Mouse (Mus musculus) forebrain, embryonic 11.5 days (tissue): ENCODE measurements around the gene Acp4. TPM values are rescaled to one million over a fixed set of nuclear protein-coding genes. Genes with fewer than 3 reads are reported as not detected.
"Not testable (repeated sequence)": the region's sequence is repeated elsewhere in the genome, so short reads cannot be mapped to it uniquely, and the experiment has no call there.

Source experiments
- ATAC-seq: fragments of 200-750 bp; cut with Nextera tagmentation; replicated peaks from 2 replicates; pipeline ENCODE4 v1.8.0; 2017; ENCODE audit warnings: moderate TSS enrichment; ENCODE audit not compliant: low FRiP score
- DNase-seq: peaks from one replicate; pipeline ENCODE4 v3.0.0-alpha.2; 2017; ENCODE audit warnings: low spot score
- H3K27ac ChIP-seq: fragments of 300-500 bp; sonication (generic); 2 replicates; pipeline ENCODE4 v1.5.1; 2014; ENCODE audit warnings: low read depth, low read length
- H3K27me3 ChIP-seq: fragments of 300-500 bp; sonication (generic); 2 replicates; pipeline ENCODE4 v1.6.1; 2014; ENCODE audit warnings: mild to moderate bottlenecking, low read length, mixed read lengths; ENCODE audit not compliant: control insufficient read depth, insufficient read depth
- H3K36me3 ChIP-seq: fragments of 300-500 bp; sonication (generic); 2 replicates; pipeline ENCODE4 v1.6.1; 2014; ENCODE audit warnings: mild to moderate bottlenecking, low read length, moderate library complexity, mixed read lengths; ENCODE audit not compliant: control insufficient read depth, insufficient read depth
- H3K4me1 ChIP-seq: fragments of 300-500 bp; sonication (generic); replicated peaks from 2 replicates; pipeline ENCODE4 v1.6.1; 2014; ENCODE audit warnings: low read length, mixed read lengths; ENCODE audit not compliant: control insufficient read depth, insufficient read depth
- H3K4me2 ChIP-seq: fragments of 300-500 bp; sonication (generic); 2 replicates; pipeline ENCODE4 v1.6.1; 2014; ENCODE audit warnings: low read depth, mild to moderate bottlenecking, low read length, moderate library complexity, mixed read lengths; ENCODE audit not compliant: severe bottlenecking
- H3K4me3 ChIP-seq: fragments of 300-500 bp; sonication (generic); 2 replicates; pipeline ENCODE4 v1.5.1; 2014; ENCODE audit warnings: low read depth, low read length
- H3K9ac ChIP-seq: fragments of 300-500 bp; sonication (generic); 2 replicates; pipeline ENCODE4 v1.6.1; 2014; ENCODE audit warnings: low read length
- H3K9me3 ChIP-seq: fragments of 300-500 bp; sonication (generic); 2 replicates; pipeline ENCODE4 v1.6.1; 2016; ENCODE audit warnings: low read length, mixed read lengths; ENCODE audit not compliant: control insufficient read depth
- WGBS: fragments of 180-500 bp; shearing (Covaris S2); extraction: QIAGEN DNeasy Blood & Tissue Kit; methylation state at CpG from one replicate; pipeline ENCODE4 v1.1.7; 2014; 5-methylcytosine and 5-hydroxymethylcytosine counted together
- polyA plus RNA-seq: library from polyadenylated mRNA; unstranded; fragments of >200 nt; fragmentation: Nextera tagmentation; extraction: Ambion mirVana; gene quantifications from 2 replicates; pipeline ENCODE4 v1.2.1, GENCODE M21; 2014

Acp4 gene
- polyA plus RNA-seq: 0.17 TPM in 1 of 2 replicates, not detected in the other

DNA sequence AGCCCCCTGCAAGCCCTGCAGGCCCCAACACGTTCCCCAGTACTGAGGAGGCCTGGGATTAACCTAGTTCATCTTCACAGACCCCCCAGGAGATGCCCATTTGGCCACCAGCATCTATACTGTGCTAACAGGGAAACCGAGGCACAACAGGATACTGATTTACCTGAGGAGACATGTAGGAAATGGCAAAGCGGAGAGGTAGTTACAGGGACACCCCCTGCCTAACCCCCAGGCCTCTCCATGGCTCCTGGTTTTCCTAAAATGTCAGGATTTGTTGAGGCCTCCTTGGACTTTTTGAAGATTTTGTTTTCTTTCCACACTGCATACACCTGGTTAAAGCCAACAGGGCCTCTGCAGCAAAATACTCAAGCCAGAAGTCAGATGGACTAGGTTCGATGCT, at the start of gene Acp4:
Gene Acp4 (minus strand): TSS at position 101 of the 400 bp plus-strand sequence.
- DNase-seq (no peak), ATAC-seq (no peak)
- WGBS: 75% methylated on average over 4 of the region's 4 CpGs
- Histone ChIP-seq H3K4me3 (no peak within 1 kb of the TSS), H3K9ac (no peak within 1 kb of the TSS), H3K27ac (no peak within 1 kb of the TSS), H3K27me3 (no peaks in the 10 kb centered on the region), H3K4me2 (no peak within 1 kb of the TSS), H3K4me1 (no peaks in the 10 kb centered on the region), H3K36me3 (peaks cover 5% of the 10 kb centered on the region; the same call in 1 of the 2 replicates), H3K9me3 (no peaks in the 10 kb centered on the region)

GRCm38 (mm10) chr7:44306516-44307240, 49.5 kb upstream of the Acp4 start, which contains the start of gene Clec11a:
Clec11a (minus strand) TSS chr7:44306902.
- H3K9ac ChIP-seq: 0 out of 2 replicates have a peak within 1 kb of the TSS, but pooled peaks have one; percentile 6
- peaks cover 2% of the 10 kb centered on the region for H3K27me3 ChIP-seq
- WGBS: 69% methylated on average over 6 of the region's 6 CpGs

DNA sequence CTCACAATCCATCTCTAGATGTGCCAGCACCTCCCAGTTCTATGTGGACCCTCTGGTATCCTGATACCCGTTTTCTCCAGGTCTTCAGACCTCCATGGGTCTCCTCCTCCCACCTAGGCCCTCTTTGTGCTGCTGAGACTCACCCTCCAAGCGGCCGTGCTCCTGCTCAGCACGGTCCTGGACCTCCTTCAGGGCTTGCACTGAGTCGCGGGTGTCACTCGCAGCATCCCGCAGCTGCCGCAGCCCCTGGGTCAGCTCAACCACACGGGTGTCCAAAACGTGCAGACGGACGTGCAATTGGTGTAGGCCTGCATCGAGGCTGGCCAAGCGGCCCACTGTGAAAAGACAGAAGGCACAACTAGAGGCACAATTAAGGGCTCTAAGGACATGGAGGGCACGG, 48.5 kb upstream of the Acp4 start:
- H3K36me3 ChIP-seq: no peaks in the 10 kb centered on the region
- no peak for ATAC-seq
- 9% methylated on average over 16 of the region's 16 CpGs for WGBS
- peak overlapping the region; percentile 86 for H3K4me2 ChIP-seq
- no peaks in the 10 kb centered on the region for H3K9me3 ChIP-seq
- peak; percentile 69 for DNase-seq
- H3K9ac ChIP-seq: 0 out of 2 replicates have a peak overlapping the region, but pooled peaks have one; percentile 6
- no peak overlapping the region for H3K27ac ChIP-seq
- H3K4me3 ChIP-seq: peak overlapping the region; percentile 68; the same call in 1 of the 2 replicates
- H3K27me3 ChIP-seq: peaks cover 2% of the 10 kb centered on the region
- peaks cover 11% of the 10 kb centered on the region for H3K4me1 ChIP-seq

More at GRCm38 (mm10) chr7:44306516-44307240, 49.5 kb upstream of the Acp4 start, which contains the start of gene Clec11a:
- peak within 1 kb of the TSS; percentile 86 for H3K4me2 ChIP-seq
- no peaks in the 10 kb centered on the region for H3K36me3 ChIP-seq
- no peak within 1 kb of the TSS for H3K27ac ChIP-seq
- H3K9me3 ChIP-seq: no peaks in the 10 kb centered on the region
- ATAC-seq (no peak), DNase-seq (no peak)
- H3K4me3 ChIP-seq: peak within 1 kb of the TSS; percentile 68; the same call in 1 of the 2 replicates
- peaks cover 20% of the 10 kb centered on the region for H3K4me1 ChIP-seq

GRCm38 (mm10) chr7:44304775-44305641, 47.8 kb upstream of the Acp4 start:
- peak overlapping the region; percentile 86 for H3K4me2 ChIP-seq
- peaks cover 9% of the 10 kb centered on the region for H3K4me1 ChIP-seq
- no peaks in the 10 kb centered on the region for H3K9me3 ChIP-seq
- peak; percentile 99 for DNase-seq
- peak; percentile 94 for ATAC-seq
- H3K27ac ChIP-seq: peak overlapping the region; percentile 93
- H3K4me3 ChIP-seq: peak overlapping the region; percentile 68
- H3K9ac ChIP-seq: peak overlapping the region; percentile 97
- WGBS: under 1% methylated on average over 49 of the region's 49 CpGs
- no peaks in the 10 kb centered on the region for H3K36me3 ChIP-seq
- H3K27me3 ChIP-seq: peaks cover 2% of the 10 kb centered on the region

DNA sequence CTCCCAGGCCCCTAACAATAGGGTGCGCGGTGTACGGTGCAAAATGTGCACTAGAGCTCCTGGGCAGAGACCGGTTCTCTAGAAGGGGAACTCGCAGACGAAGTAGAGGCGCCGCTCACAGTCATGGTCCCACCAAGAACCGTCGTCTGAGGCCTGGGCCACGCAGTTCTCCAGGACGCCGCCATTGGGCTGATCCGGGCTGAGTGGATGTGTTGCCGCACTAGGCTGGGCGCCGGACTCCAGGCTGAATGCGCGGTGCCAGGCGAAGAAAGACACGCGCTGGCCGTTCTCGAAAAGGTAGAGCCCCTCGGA, 47.2 kb upstream of the Acp4 start:
- H3K36me3 ChIP-seq: no peaks in the 10 kb centered on the region
- H3K4me2 ChIP-seq: peak overlapping the region; percentile 86
- H3K9ac ChIP-seq: peak overlapping the region; percentile 97
- H3K9me3 ChIP-seq: no peaks in the 10 kb centered on the region
- DNase-seq (no peak), ATAC-seq (peak; percentile 46)
- H3K27ac ChIP-seq: peak overlapping the region; percentile 93
- H3K27me3 ChIP-seq: no peaks in the 10 kb centered on the region; the same call in none of the 2 replicates
- peak overlapping the region; percentile 68 for H3K4me3 ChIP-seq
- 1% methylated on average over 25 of the region's 25 CpGs for WGBS
- peaks cover 9% of the 10 kb centered on the region for H3K4me1 ChIP-seq

DNA sequence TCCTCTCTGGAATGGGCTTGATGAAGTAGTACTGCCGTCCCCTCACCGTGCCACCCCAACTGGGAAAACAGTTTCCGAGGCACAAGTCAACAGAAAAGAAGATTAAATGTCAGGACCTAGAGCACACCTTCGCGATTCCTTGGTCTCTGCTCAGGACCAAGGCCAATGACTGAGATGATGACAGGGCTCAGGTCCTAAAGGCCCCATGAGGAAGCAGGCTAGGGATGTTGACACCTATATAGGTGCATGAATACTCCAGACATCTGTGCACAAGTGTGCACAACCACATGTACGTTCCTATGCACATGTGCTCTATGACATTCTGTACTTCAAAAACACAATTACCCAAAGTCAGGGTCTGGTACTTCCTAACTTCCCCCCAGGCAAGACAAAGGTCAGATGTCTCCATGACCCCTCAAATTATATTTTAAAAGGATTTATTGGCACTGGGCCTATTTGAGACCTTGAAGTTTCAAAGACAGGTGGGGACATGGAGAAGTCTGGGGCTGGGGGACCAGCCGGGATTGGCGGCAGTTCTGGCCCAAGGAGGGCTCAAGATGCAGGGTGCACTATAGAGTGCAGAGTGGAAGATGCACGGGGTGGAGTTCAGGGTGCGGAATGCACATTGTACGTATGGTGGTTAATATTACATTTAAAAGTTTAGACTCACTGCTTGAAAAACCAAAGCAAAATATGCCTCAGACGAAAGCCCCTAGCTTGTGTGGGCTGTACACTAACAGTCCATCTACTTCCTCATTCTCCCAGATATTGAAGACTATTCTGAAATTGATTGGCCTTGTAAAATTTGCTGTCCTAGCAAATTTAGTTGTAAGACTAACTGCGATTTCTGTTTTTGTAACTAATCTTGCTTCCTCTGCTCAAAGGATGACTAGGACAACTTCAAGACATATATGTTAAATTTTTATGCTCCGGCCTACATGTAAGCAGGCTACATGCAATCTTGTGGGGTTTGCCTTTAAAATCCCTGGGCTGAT, 46.5 kb upstream of the Acp4 start:
- peak overlapping the region; percentile 68 for H3K4me3 ChIP-seq
- no peaks in the 10 kb centered on the region for H3K9me3 ChIP-seq
- no peaks in the 10 kb centered on the region for H3K36me3 ChIP-seq
- H3K4me2 ChIP-seq: peak overlapping the region; percentile 86
- peak overlapping the region; percentile 97 for H3K9ac ChIP-seq
- H3K27me3 ChIP-seq: no peaks in the 10 kb centered on the region; the same call in 1 of the 2 replicates
- 85% methylated on average over 14 of the region's 14 CpGs for WGBS
- peaks cover 9% of the 10 kb centered on the region for H3K4me1 ChIP-seq
- peak overlapping the region; percentile 93 for H3K27ac ChIP-seq
- DNase-seq: no peak
- no peak for ATAC-seq

DNA sequence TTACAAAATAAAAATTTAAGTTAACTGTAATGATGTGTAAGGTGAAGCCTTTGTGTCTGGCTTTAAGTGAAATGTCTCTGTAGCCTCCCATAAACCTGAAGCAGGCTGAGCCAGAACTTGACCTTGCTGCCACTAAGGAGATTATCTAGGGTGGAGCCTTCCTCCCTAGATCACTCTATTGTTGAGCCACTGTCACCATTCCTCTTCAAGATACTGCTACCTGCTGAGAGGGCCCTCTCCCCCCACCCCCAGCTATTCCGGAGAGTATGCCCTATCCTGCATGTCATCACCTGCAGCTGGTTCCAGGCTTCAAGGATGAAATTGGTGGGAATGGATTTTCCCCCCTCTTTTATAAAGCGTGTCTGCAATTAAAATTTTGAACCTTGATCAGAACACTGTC, 40.3 kb upstream of the Acp4 start:
- not testable (repeated sequence) for H3K4me2 ChIP-seq, H3K4me1 ChIP-seq, H3K27me3 ChIP-seq, H3K27ac ChIP-seq, ATAC-seq, DNase-seq, H3K4me3 ChIP-seq, H3K9me3 ChIP-seq, H3K9ac ChIP-seq, H3K36me3 ChIP-seq
- WGBS: 95% methylated on average over 2 of the region's 2 CpGs

DNA sequence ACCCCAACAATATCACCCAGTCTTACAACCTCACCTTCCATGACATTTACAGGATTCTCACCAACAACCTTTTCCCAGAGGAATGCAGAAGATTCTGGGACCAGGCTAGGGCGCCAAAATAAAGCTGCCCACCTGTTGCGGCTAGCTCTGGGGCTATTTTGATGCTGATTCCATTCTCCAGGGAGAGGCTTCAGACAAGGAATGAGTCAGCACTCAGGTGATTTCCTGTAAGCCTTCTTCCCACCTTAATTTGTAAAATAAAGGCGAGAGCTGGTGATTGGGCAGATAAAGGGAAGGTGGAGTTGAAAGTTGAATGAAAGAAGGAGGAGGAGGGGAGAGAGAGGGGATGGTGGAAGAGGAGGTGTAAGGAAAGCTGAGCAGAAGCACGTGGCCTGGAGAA, 34.2 kb upstream of the Acp4 start:
- H3K4me3 ChIP-seq: no peak overlapping the region
- no peak overlapping the region for H3K27ac ChIP-seq
- H3K36me3 ChIP-seq: no peaks in the 10 kb centered on the region
- no peak overlapping the region for H3K4me2 ChIP-seq
- H3K27me3 ChIP-seq: no peaks in the 10 kb centered on the region
- DNase-seq: no peak
- 56% methylated on average over 4 of the region's 4 CpGs for WGBS
- no peaks in the 10 kb centered on the region for H3K4me1 ChIP-seq
- no peaks in the 10 kb centered on the region for H3K9me3 ChIP-seq
- no peak for ATAC-seq
- H3K9ac ChIP-seq: no peak overlapping the region
